ENCODE assay signal across 20 mouse cellular contexts in the genomic region with DNA sequence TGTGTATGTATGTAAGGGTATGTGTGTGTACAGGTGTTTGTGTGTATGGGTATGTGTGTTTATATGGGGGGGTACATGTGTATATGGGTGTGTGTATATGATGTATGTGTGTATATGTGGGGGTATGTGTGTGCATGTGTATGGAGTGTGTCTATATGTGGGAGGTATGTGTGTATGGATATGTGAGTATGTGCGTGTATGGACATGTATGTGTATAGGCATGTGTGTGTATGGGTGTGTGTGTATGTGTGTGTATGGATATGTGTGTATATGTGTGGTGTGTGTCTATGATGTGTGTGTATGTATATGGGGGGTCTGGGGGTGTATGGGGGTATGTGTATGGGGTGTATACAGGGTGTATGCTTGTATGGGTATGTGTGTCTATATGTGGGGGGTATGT. TPM values are rescaled to one million over a fixed set of nuclear protein-coding genes. Genes with fewer than 3 reads are reported as not detected.
"Had no signal": no experiment of that assay in that cellular context is flagged by ENCODE, and none has a peak within 500 bp of the region (broad histone marks: within the 10 kb centered on the region; RNA-seq: fewer than 3 reads in every experiment).

No protein-coding gene starts in this region.

- H3K4me3 ChIP-seq: intestine, embryonic 15.5 days; liver, embryonic 12.5 days; midbrain, embryonic 13.5 days had no signal

- H3K9me3 ChIP-seq: intestine, embryonic 15.5 days; liver, embryonic 12.5 days; midbrain, embryonic 13.5 days had no signal

- H3K4me2 ChIP-seq: intestine, embryonic 15.5 days; lung, embryonic 14.5 days; midbrain, embryonic 13.5 days had no signal

- ATAC-seq: intestine, embryonic 15.5 days; liver, embryonic 12.5 days; lung, postnatal 0 days; midbrain, embryonic 13.5 days had no signal

- H3K9ac ChIP-seq: intestine, embryonic 15.5 days; liver, embryonic 12.5 days; lung, embryonic 14.5 days; midbrain, embryonic 13.5 days had no signal

- DNase-seq: kidney, adult 18-20 months; kidney, adult 9 months; kidney, postnatal 14 days; kidney, postnatal 4 days; left cerebral cortex, postnatal 4 days; lung, embryonic 14.5 days; thymus, postnatal 25 days had no signal

- H3K27ac ChIP-seq: intestine, embryonic 15.5 days; macrophage; midbrain, embryonic 13.5 days had no signal

- H3K27me3 ChIP-seq: intestine, embryonic 15.5 days; liver, embryonic 12.5 days; midbrain, embryonic 13.5 days had no signal

- H3K4me1 ChIP-seq: liver, embryonic 12.5 days had no signal

- H3K36me3 ChIP-seq: intestine, embryonic 15.5 days; liver, embryonic 12.5 days; midbrain, embryonic 13.5 days had no signal

RNA-seq across cellular contexts. Expression of gene Tectb, which starts 52.1 kb away (rescaled TPM):
- total RNA-seq: left cerebral cortex, postnatal 4 days; megakaryocyte, adult 5-6 weeks; midbrain, postnatal 0 days had no signal
- polyA plus RNA-seq: kidney, embryonic 16.5 days; limb, embryonic 14.5 days; lung, embryonic 14.5 days; macrophage; neural tube, embryonic 11.5 days; neural tube, embryonic 14.5 days; small intestine, adult 2 months; spleen, adult 2 months had no signal
